Mouse (Mus musculus) olfactory bulb, adult 2 months (tissue): ENCODE data around the gene Mmp20.

Experiments used
- CTCF ChIP-seq: fragments of 200-500 bp; IDR thresholded peaks from 2 replicates; pipeline ENCODE4 v1.5.1; 2012; ENCODE audit warnings: low read depth, mild to moderate bottlenecking, low read length, moderate library complexity; ENCODE audit not compliant: insufficient read depth
- POLR2A ChIP-seq: fragments of 200-500 bp; IDR thresholded peaks from 2 replicates; pipeline ENCODE4 v1.6.1; 2012; ENCODE audit warnings: mild to moderate bottlenecking, low read depth, low read length, moderate library complexity; ENCODE audit not compliant: insufficient read depth

DNA sequence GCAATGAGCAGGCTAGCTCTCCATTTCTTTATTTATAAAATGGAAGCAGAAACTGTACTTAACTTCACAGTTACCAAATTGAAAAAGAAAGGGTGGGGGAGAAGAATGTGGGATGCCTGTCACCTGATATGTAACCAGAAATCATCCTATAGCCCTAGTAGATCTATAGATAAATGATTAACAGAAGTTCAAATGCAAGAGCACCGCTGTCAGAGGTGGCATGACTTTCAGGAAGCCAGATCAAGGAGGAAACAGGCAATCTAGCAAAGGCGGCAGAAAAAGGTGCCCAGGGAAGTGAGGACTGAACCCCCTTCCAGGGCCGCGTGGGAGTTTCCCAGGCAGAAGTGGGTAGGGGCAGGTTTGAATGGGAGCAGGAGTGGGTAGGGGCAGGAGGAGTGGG lies 29.9 kb downstream of the Mmp20 start:
- TF ChIP-seq CTCF (no peak), POLR2A (no peak)
